Mouse (Mus musculus): ENCODE measurements around the gene Zscan21. TPM values are rescaled to one million over a fixed set of nuclear protein-coding genes. Genes with fewer than 3 reads are reported as not detected.

Zscan21 gene
- polyA plus RNA-seq, 1 experiment from 2014 or later: 58.1 TPM

- Histone ChIP-seq H3K27me3 (no peaks in the 10 kb centered on the region), H3K27ac (replicated peaks) (no peak overlapping the region), H3K4me2 (replicated peaks) (no peak overlapping the region), H3K9ac (no peak overlapping the region), H3K9me3 (replicated peaks) (no peaks in the 10 kb centered on the region), H3K4me1 (peaks cover 10% of the 10 kb centered on the region), H3K4me3 (replicated peaks) (no peak overlapping the region), H3K36me3 (peaks cover 65% of the 10 kb centered on the region)
- 68% methylated on average over 10 of the region's 10 CpGs for WGBS
- no peak for ATAC-seq (ENCODE audit: insufficient number of reproducible peaks, low FRiP score, low TSS enrichment, low read depth)
Measured at GRCm38 (mm10) chr5:138163610-138164009, 46.9 kb downstream of the Zscan21 start.

- 77% methylated on average over 8 of the region's 8 CpGs for WGBS
- Histone ChIP-seq H3K27ac (replicated peaks) (no peak overlapping the region), H3K36me3 (peaks cover 67% of the 10 kb centered on the region), H3K4me3 (replicated peaks) (no peak overlapping the region), H3K4me2 (replicated peaks) (no peak overlapping the region), H3K9ac (no peak overlapping the region), H3K27me3 (no peaks in the 10 kb centered on the region), H3K9me3 (replicated peaks) (no peaks in the 10 kb centered on the region), H3K4me1 (peaks cover 20% of the 10 kb centered on the region)
- ATAC-seq (ENCODE audit: insufficient number of reproducible peaks, low FRiP score, low TSS enrichment, low read depth): no peak
Measured at GRCm38 (mm10) chr5:138165594-138165993, 48.9 kb downstream of the Zscan21 start.

GRCm38 (mm10) chr5:138170936-138171561, 54.3 kb downstream of the Zscan21 start:
- no peaks in the 10 kb centered on the region for H3K27me3 ChIP-seq
- peak overlapping the region; percentile 91 for H3K4me2 ChIP-seq (replicated peaks)
- H3K4me3 ChIP-seq (replicated peaks): peak overlapping the region; percentile 74
- peak overlapping the region; percentile 91 for H3K27ac ChIP-seq (replicated peaks)
- peak overlapping the region; percentile 51 for H3K9ac ChIP-seq
- no peaks in the 10 kb centered on the region for H3K9me3 ChIP-seq (replicated peaks)
- peak; percentile 86 for ATAC-seq (ENCODE audit: insufficient number of reproducible peaks, low FRiP score, low TSS enrichment, low read depth)
- under 1% methylated on average over 47 of the region's 47 CpGs for WGBS
- peaks cover 28% of the 10 kb centered on the region for H3K4me1 ChIP-seq
- H3K36me3 ChIP-seq: peaks cover 51% of the 10 kb centered on the region

- Histone ChIP-seq H3K4me2 (replicated peaks) (peak within 1 kb of the TSS; percentile 91), H3K9ac (peak within 1 kb of the TSS; percentile 51), H3K4me1 (peaks cover 28% of the 10 kb centered on the region), H3K9me3 (replicated peaks) (no peaks in the 10 kb centered on the region), H3K4me3 (replicated peaks) (peak within 1 kb of the TSS; percentile 74), H3K36me3 (peaks cover 49% of the 10 kb centered on the region), H3K27ac (replicated peaks) (peak within 1 kb of the TSS; percentile 91), H3K27me3 (no peaks in the 10 kb centered on the region)
- peak; percentile 94 for ATAC-seq (ENCODE audit: insufficient number of reproducible peaks, low FRiP score, low TSS enrichment, low read depth)
- under 1% methylated on average over 54 of the region's 54 CpGs for WGBS
Measured at GRCm38 (mm10) chr5:138171695-138172491, 55.2 kb downstream of the Zscan21 start, which contains the start of the genes Ap4m1 and Mcm7. Gene Ap4m1 (plus strand): TSS chr5:138172002. Gene Mcm7 (minus strand): TSS chr5:138172422.

GRCm38 (mm10) chr5:138173217-138173616, 56.5 kb downstream of the Zscan21 start:
- no peaks in the 10 kb centered on the region for H3K27me3 ChIP-seq
- no peak overlapping the region for H3K9ac ChIP-seq
- ATAC-seq (ENCODE audit: insufficient number of reproducible peaks, low FRiP score, low TSS enrichment, low read depth): no peak
- peaks cover 28% of the 10 kb centered on the region for H3K4me1 ChIP-seq
- H3K27ac ChIP-seq (replicated peaks): no peak overlapping the region
- no peaks in the 10 kb centered on the region for H3K9me3 ChIP-seq (replicated peaks)
- H3K4me3 ChIP-seq (replicated peaks): no peak overlapping the region; the same call in 1 of the 2 replicates
- H3K4me2 ChIP-seq (replicated peaks): peak overlapping the region; percentile 91
- WGBS: 67% methylated on average over 3 of the region's 3 CpGs
- peaks cover 49% of the 10 kb centered on the region for H3K36me3 ChIP-seq

MicroRNA genes within 50 kb of the gene (microRNA counts, 519-probe panel; counts per million panel counts)
- microRNA mmu-miR-106b (3,659 counts per million, percentile 87 among the panel's probes with 10 or more counts), microRNA mmu-miR-25 (4,326 counts per million, percentile 96 among the panel's probes with 10 or more counts), microRNA mmu-miR-93 (3,549 counts per million, percentile 84 among the panel's probes with 10 or more counts)

Small RNA genes within 50 kb of the gene (microRNA-seq; reads per million reads assigned to microRNA genes)
- 4,627 reads per million, percentile 89 among the genes with 10 or more reads in this experiment for gene Mir106b (ENCODE audit: borderline number of aligned reads)
- 523 reads per million, percentile 71 among the genes with 10 or more reads in this experiment for gene Mir25 (ENCODE audit: borderline number of aligned reads)
- 6,682 reads per million, percentile 92 among the genes with 10 or more reads in this experiment for gene Mir93 (ENCODE audit: borderline number of aligned reads)

Other genes with a start within 250 kb of the Zscan21 start
- gene Pilrb2, start 245.1 kb upstream of the Zscan21 start, polyA plus RNA-seq (2015; fragmentation: Nextera tagmentation; extraction: Ambion mirVana): 0.39 and 1.2 TPM in 2 replicates
- gene Cyp3a13, start 195.3 kb upstream of the Zscan21 start, polyA plus RNA-seq (2015; fragmentation: Nextera tagmentation; extraction: Ambion mirVana): 0.17 and 0.33 TPM in 2 replicates
- 0.92 and 1.2 TPM in 2 replicates for gene Gjc3, start 153.8 kb upstream of the Zscan21 start, polyA plus RNA-seq (2015; fragmentation: Nextera tagmentation; extraction: Ambion mirVana)
- gene Azgp1, start 135.4 kb upstream of the Zscan21 start, polyA plus RNA-seq (2015; fragmentation: Nextera tagmentation; extraction: Ambion mirVana): 0.17 TPM in 1 of 2 replicates, not detected in the other
- gene Smok3a, start 95.6 kb upstream of the Zscan21 start, polyA plus RNA-seq (2015; fragmentation: Nextera tagmentation; extraction: Ambion mirVana): not detected in 2 replicates
- not detected in 2 replicates for gene Smok3b, start 95.5 kb upstream of the Zscan21 start, polyA plus RNA-seq (2015; fragmentation: Nextera tagmentation; extraction: Ambion mirVana)
- not detected in 2 replicates for gene Smok3c, start 63.7 kb upstream of the Zscan21 start, polyA plus RNA-seq (2015; fragmentation: Nextera tagmentation; extraction: Ambion mirVana)
- gene Zkscan1, start 31.8 kb upstream of the Zscan21 start, polyA plus RNA-seq (2015; fragmentation: Nextera tagmentation; extraction: Ambion mirVana): 16.5 and 17.8 TPM in 2 replicates
- gene Zfp113, start 38.8 kb downstream of the Zscan21 start, polyA plus RNA-seq (2015; fragmentation: Nextera tagmentation; extraction: Ambion mirVana): 17.4 and 19.9 TPM in 2 replicates
- 303 and 321 TPM in 2 replicates for gene Cops6, start 44.2 kb downstream of the Zscan21 start, polyA plus RNA-seq (2015; fragmentation: Nextera tagmentation; extraction: Ambion mirVana)
- 26.9 and 27.4 TPM in 2 replicates for gene Ap4m1, start 55.1 kb downstream of the Zscan21 start, polyA plus RNA-seq (2015; fragmentation: Nextera tagmentation; extraction: Ambion mirVana)
- gene Mcm7, start 55.5 kb downstream of the Zscan21 start, polyA plus RNA-seq (2015; fragmentation: Nextera tagmentation; extraction: Ambion mirVana): 141 and 142 TPM in 2 replicates
- 77.2 and 87.7 TPM in 2 replicates for gene Taf6, start 70.5 kb downstream of the Zscan21 start, polyA plus RNA-seq (2015; fragmentation: Nextera tagmentation; extraction: Ambion mirVana)
- gene Cnpy4, start 70.6 kb downstream of the Zscan21 start, polyA plus RNA-seq (2015; fragmentation: Nextera tagmentation; extraction: Ambion mirVana): 61.1 and 65.6 TPM in 2 replicates
- gene Mblac1, start 77.4 kb downstream of the Zscan21 start, polyA plus RNA-seq (2015; fragmentation: Nextera tagmentation; extraction: Ambion mirVana): 8.5 and 8.6 TPM in 2 replicates
- not detected in 2 replicates for gene Nxpe5, start 109.0 kb downstream of the Zscan21 start, polyA plus RNA-seq (2015; fragmentation: Nextera tagmentation; extraction: Ambion mirVana)
- gene Lamtor4, start 138.6 kb downstream of the Zscan21 start, polyA plus RNA-seq (2015; fragmentation: Nextera tagmentation; extraction: Ambion mirVana): 72.6 and 72.7 TPM in 2 replicates
- gene BC037034, start 147.1 kb downstream of the Zscan21 start, polyA plus RNA-seq (2015; fragmentation: Nextera tagmentation; extraction: Ambion mirVana): 7.4 and 7.7 TPM in 2 replicates
- 2.9 and 3.1 TPM in 2 replicates for gene Gal3st4, start 155.9 kb downstream of the Zscan21 start, polyA plus RNA-seq (2015; fragmentation: Nextera tagmentation; extraction: Ambion mirVana)
- 0.12 and 0.13 TPM in 2 replicates for gene Gm43720, start 163.1 kb downstream of the Zscan21 start, polyA plus RNA-seq (2015; fragmentation: Nextera tagmentation; extraction: Ambion mirVana)
- 24.7 and 30.0 TPM in 2 replicates for gene Gpc2, start 163.1 kb downstream of the Zscan21 start, polyA plus RNA-seq (2015; fragmentation: Nextera tagmentation; extraction: Ambion mirVana)
- gene Stag3, start 163.3 kb downstream of the Zscan21 start, polyA plus RNA-seq (2015; fragmentation: Nextera tagmentation; extraction: Ambion mirVana): 4.9 and 5.2 TPM in 2 replicates
- 0.21 TPM in 1 of 2 replicates, not detected in the other for gene Pvrig, start 225.1 kb downstream of the Zscan21 start, polyA plus RNA-seq (2015; fragmentation: Nextera tagmentation; extraction: Ambion mirVana)